Mouse (Mus musculus) brain, embryonic 14.5 days (tissue): ENCODE measurements around the gene Lrrc66. TPM values are rescaled to one million over a fixed set of nuclear protein-coding genes. Genes with fewer than 3 reads are reported as not detected.

ENCODE experiments used
- DNase-seq: peaks from one replicate; pipeline ENCODE4 v3.0.0-alpha.2; 2011; ENCODE audit warnings: low read depth
- CTCF ChIP-seq: fragments of 200-500 bp; IDR thresholded peaks from 2 replicates; pipeline ENCODE4 v1.5.1; 2012; ENCODE audit warnings: inconsistent platforms, mild to moderate bottlenecking, moderate library complexity, borderline replicate concordance; ENCODE audit not compliant: insufficient read depth, insufficient read length; ENCODE audit errors: extremely low read depth
- POLR2A ChIP-seq: fragments of 200-500 bp; IDR thresholded peaks from 2 replicates; pipeline ENCODE4 v1.6.1; 2012; ENCODE audit warnings: mild to moderate bottlenecking, inconsistent platforms, borderline replicate concordance; ENCODE audit not compliant: poor library complexity, insufficient read depth, insufficient read length, severe bottlenecking; ENCODE audit errors: extremely low read depth
- polyA plus RNA-seq: library from polyadenylated mRNA; depleted of rRNA; stranded (reverse); fragments of >200 nt; gene quantifications from 2 replicates; pipeline ENCODE4 v1.2.3, GENCODE M21; 2012; rRNA removed

The Lrrc66 gene
- polyA plus RNA-seq: 0.04 and 0.05 TPM in 2 replicates

GRCm38 (mm10) chr5:73632291-73632690 is at the start of gene Lrrc66:
TSS of gene Lrrc66 (minus strand) at chr5:73632526.
- TF ChIP-seq CTCF (no peak), POLR2A (no peak)
- no peak for DNase-seq

- TF ChIP-seq CTCF: no peak
- TF ChIP-seq POLR2A: no peak
Observed at GRCm38 (mm10) chr5:73676626-73677025, 44.3 kb upstream of the Lrrc66 start.

GRCm38 (mm10) chr5:73675604-73676003 is 43.3 kb upstream of the Lrrc66 start:
- peak; percentile 39 for DNase-seq
- TF ChIP-seq POLR2A: no peak

More at GRCm38 (mm10) chr5:73676626-73677025, 44.3 kb upstream of the Lrrc66 start:
- DNase-seq: peak; percentile 82

- TF ChIP-seq POLR2A (no peak), CTCF (no peak)
- DNase-seq: no peak
Observed at GRCm38 (mm10) chr5:73669386-73669785, 37.1 kb upstream of the Lrrc66 start.

- DNase-seq: no peak
- no peak for TF ChIP-seq POLR2A
- TF ChIP-seq CTCF: no peak
Observed at GRCm38 (mm10) chr5:73667877-73668276, 35.6 kb upstream of the Lrrc66 start.

- DNase-seq: no peak
- TF ChIP-seq CTCF: no peak
- no peak for TF ChIP-seq POLR2A
Observed at GRCm38 (mm10) chr5:73666695-73667094, 34.4 kb upstream of the Lrrc66 start.

- peak; percentile 24 for DNase-seq
- TF ChIP-seq POLR2A: no peak
- TF ChIP-seq CTCF: no peak
Observed at GRCm38 (mm10) chr5:73651855-73652201, 19.5 kb upstream of the Lrrc66 start.

GRCm38 (mm10) chr5:73651061-73651854 is 18.9 kb upstream of the Lrrc66 start, which contains the start of gene Spata18:
TSS of gene Spata18 (plus strand) at chr5:73651379.
- DNase-seq: peak; percentile 43

GRCm38 (mm10) chr5:73650365-73650964 is 18.1 kb upstream of the Lrrc66 start:
- DNase-seq: peak; percentile 35

More at GRCm38 (mm10) chr5:73651061-73651854, 18.9 kb upstream of the Lrrc66 start, which contains the start of gene Spata18:
- no peak for TF ChIP-seq POLR2A
- no peak for TF ChIP-seq CTCF

GRCm38 (mm10) chr5:73647261-73647900 is 15.1 kb upstream of the Lrrc66 start, which contains the start of gene Sgcb:
TSS of gene Sgcb (minus strand) at chr5:73647790.
- TF ChIP-seq POLR2A (peak; percentile 94), CTCF (no peak)
- DNase-seq: peak; percentile 92

More at GRCm38 (mm10) chr5:73650365-73650964, 18.1 kb upstream of the Lrrc66 start:
- no peak for TF ChIP-seq CTCF
- TF ChIP-seq POLR2A: no peak

- DNase-seq: peak; percentile 50
- TF ChIP-seq CTCF: peak; percentile 64; the same call in 1 of the 2 replicates
- no peak for TF ChIP-seq POLR2A
Observed at GRCm38 (mm10) chr5:73642091-73642490, 9.8 kb upstream of the Lrrc66 start.
